Mouse (Mus musculus): Measurements from ENCODE around the gene Gfod1. TPM values are rescaled to one million over a fixed set of nuclear protein-coding genes. Genes with fewer than 3 reads are reported as not detected.

Gfod1 gene
- total and polyA plus RNA-seq, 2 experiments from 2014 or later: 2.4 to 22.4 TPM

DNA sequence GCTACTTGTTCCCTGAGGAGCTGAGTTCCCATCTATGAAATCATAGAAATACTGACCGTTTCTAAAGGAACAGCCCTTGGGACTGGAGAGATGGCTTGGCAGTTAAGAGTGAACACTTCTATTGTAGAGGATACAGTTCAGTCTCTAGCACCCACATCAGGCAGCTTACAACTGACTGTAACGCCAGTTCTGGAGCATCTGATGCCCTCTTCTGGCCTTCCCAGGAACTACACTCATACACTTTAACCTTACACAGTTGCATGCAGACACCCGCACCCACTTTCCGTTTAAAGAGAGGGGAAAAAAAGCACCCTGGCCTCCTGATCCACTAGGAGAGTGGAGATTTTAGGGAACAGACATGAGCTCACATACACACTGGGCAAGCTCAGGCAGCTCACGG, 78.8 kb downstream of the Gfod1 start:
- no peak overlapping the region for H3K4me3 ChIP-seq (ENCODE audit: low read depth, low read length)
- TF ChIP-seq CTCF (IDR thresholded peaks at IDR 0.05): peak; percentile 48
- WGBS: 74% methylated on average over 5 of the region's 5 CpGs
- no peak overlapping the region for H3K4me2 ChIP-seq (ENCODE audit: low read depth, low read length, poor library complexity, severe bottlenecking)
- DNase-seq (ENCODE audit: low spot score) (no peak), ATAC-seq (ENCODE audit: low FRiP score) (no peak)
- no peaks in the 10 kb centered on the region for H3K36me3 ChIP-seq (ENCODE audit: insufficient read depth, low read length)
- H3K9ac ChIP-seq (replicated peaks; ENCODE audit: low read length, poor library complexity, severe bottlenecking): no peak overlapping the region
- no peaks in the 10 kb centered on the region for H3K27me3 ChIP-seq (ENCODE audit: insufficient read depth, low read length)
- H3K9me3 ChIP-seq (ENCODE audit: low read length): no peaks in the 10 kb centered on the region
- H3K4me1 ChIP-seq (ENCODE audit: insufficient read depth, low read length): no peaks in the 10 kb centered on the region
- no peak overlapping the region for H3K27ac ChIP-seq (ENCODE audit: low read depth, low read length)

DNA sequence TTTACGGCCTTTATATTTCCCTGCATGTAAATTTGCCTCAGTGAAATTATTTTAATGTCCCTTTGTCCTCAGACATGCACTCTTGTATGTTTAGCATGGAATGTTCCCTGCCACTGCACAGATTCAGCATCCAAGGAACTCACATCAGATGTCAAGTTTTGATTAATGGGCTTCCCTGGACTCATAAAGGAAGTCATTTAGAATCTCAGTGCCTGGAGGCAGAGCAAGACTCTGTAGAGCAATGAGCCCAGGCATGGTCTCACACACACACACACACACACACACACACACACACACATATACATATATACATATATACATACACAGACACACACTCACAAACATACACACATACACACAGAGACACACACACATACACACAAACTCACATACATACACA, 81.9 kb downstream of the Gfod1 start:
- Histone ChIP-seq H3K4me3 (ENCODE audit: low read depth, low read length) (no peak overlapping the region), H3K27ac (ENCODE audit: low read depth, low read length) (no peak overlapping the region), H3K27me3 (ENCODE audit: insufficient read depth, low read length) (no peaks in the 10 kb centered on the region), H3K9ac (replicated peaks; ENCODE audit: low read length, poor library complexity, severe bottlenecking) (no peak overlapping the region), H3K4me2 (ENCODE audit: low read depth, low read length, poor library complexity, severe bottlenecking) (no peak overlapping the region), H3K4me1 (ENCODE audit: insufficient read depth, low read length) (no peaks in the 10 kb centered on the region), H3K9me3 (ENCODE audit: low read length) (no peaks in the 10 kb centered on the region), H3K36me3 (ENCODE audit: insufficient read depth, low read length) (no peaks in the 10 kb centered on the region)
- no peak for TF ChIP-seq CTCF (IDR thresholded peaks at IDR 0.05)
- no peak for ATAC-seq (ENCODE audit: low FRiP score)
- 86% methylated on average over 1 of the region's 1 CpGs for WGBS
- peak; percentile 64 for DNase-seq (ENCODE audit: low spot score)

DNA sequence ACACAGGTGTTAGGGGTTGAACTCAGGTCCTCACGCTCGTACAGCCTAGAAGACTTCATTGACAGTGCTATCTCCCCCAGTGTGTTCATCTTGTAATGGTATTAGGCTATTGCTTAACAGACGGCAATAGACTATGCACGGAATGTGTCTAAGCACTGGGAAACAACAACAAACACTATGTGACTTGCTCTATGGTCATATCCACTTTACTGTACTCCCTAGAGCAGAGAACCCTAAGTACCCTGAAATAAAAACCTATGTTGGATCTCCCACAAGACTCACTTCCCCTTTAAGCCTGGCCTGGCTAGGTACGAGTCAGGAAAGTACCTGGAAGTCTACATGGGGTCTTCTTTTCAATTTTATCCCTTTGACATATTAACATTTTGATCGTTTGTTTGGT, 82.7 kb downstream of the Gfod1 start:
- Histone ChIP-seq H3K4me2 (ENCODE audit: low read depth, low read length, poor library complexity, severe bottlenecking) (no peak overlapping the region), H3K4me3 (ENCODE audit: low read depth, low read length) (no peak overlapping the region), H3K27me3 (ENCODE audit: insufficient read depth, low read length) (no peaks in the 10 kb centered on the region), H3K4me1 (ENCODE audit: insufficient read depth, low read length) (no peaks in the 10 kb centered on the region; the same call in 1 of the 2 replicates), H3K36me3 (ENCODE audit: insufficient read depth, low read length) (no peaks in the 10 kb centered on the region), H3K9me3 (ENCODE audit: low read length) (no peaks in the 10 kb centered on the region), H3K9ac (replicated peaks; ENCODE audit: low read length, poor library complexity, severe bottlenecking) (no peak overlapping the region), H3K27ac (ENCODE audit: low read depth, low read length) (no peak overlapping the region)
- TF ChIP-seq CTCF (IDR thresholded peaks at IDR 0.05): no peak
- ATAC-seq (ENCODE audit: low FRiP score) (no peak), DNase-seq (ENCODE audit: low spot score) (no peak)
- 91% methylated on average over 6 of the region's 6 CpGs for WGBS

DNA sequence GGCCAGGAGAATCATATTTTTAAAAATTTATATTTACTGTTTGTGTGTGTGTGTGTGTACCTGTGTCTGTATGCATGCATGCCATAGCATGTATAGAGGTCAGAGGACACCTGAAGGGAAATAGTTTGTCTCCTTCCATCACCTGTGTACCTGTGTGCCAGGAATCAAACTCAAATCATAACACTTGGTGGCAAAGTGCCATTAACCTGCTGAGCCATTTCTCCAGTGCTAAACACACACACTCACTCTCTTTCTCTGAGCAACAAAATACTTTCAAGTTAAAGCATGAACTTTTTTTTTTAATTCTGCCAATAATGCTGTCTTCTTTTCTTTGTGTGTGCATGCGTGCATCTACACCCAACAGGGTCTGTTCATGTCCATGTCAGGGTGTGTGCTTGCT, 83.3 kb downstream of the Gfod1 start:
- Histone ChIP-seq H3K9me3 (ENCODE audit: low read length) (no peaks in the 10 kb centered on the region), H3K27ac (ENCODE audit: low read depth, low read length) (no peak overlapping the region), H3K27me3 (ENCODE audit: insufficient read depth, low read length) (no peaks in the 10 kb centered on the region), H3K4me3 (ENCODE audit: low read depth, low read length) (no peak overlapping the region), H3K4me1 (ENCODE audit: insufficient read depth, low read length) (peaks cover 3% of the 10 kb centered on the region), H3K9ac (replicated peaks; ENCODE audit: low read length, poor library complexity, severe bottlenecking) (no peak overlapping the region), H3K4me2 (ENCODE audit: low read depth, low read length, poor library complexity, severe bottlenecking) (no peak overlapping the region), H3K36me3 (ENCODE audit: insufficient read depth, low read length) (no peaks in the 10 kb centered on the region)
- 100% methylated on average over 1 of the region's 1 CpGs for WGBS
- TF ChIP-seq CTCF (IDR thresholded peaks at IDR 0.05): no peak
- ATAC-seq (ENCODE audit: low FRiP score) (no peak), DNase-seq (ENCODE audit: low spot score) (no peak)

DNA sequence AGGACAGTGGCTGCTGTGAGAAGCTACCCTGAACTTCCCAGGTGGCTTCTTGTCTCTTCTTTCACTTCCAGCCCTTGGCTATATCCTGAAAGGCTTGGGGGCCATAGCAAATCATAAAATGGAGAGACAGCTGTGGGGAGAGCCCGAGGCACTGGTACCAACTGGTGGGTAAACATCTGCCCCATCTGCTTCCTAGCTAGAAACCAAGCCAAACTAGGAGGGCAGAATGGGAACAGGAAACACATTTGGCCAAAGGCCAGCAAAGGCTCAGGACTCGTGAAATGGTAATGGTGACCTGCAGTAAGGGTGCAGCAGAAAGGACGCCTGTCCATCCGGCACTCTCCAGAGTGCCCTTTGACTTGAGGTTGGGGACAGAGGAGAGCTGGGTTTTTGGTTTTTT, 85.2 kb downstream of the Gfod1 start:
- DNase-seq (ENCODE audit: low spot score): no peak
- no peaks in the 10 kb centered on the region for H3K36me3 ChIP-seq (ENCODE audit: insufficient read depth, low read length)
- no peaks in the 10 kb centered on the region for H3K27me3 ChIP-seq (ENCODE audit: insufficient read depth, low read length)
- no peak for ATAC-seq (ENCODE audit: low FRiP score)
- H3K9me3 ChIP-seq (ENCODE audit: low read length): no peaks in the 10 kb centered on the region
- TF ChIP-seq CTCF (IDR thresholded peaks at IDR 0.05): no peak
- H3K4me1 ChIP-seq (ENCODE audit: insufficient read depth, low read length): peaks cover 3% of the 10 kb centered on the region
- no peak overlapping the region for H3K4me3 ChIP-seq (ENCODE audit: low read depth, low read length)
- H3K9ac ChIP-seq (replicated peaks; ENCODE audit: low read length, poor library complexity, severe bottlenecking): no peak overlapping the region
- no peak overlapping the region for H3K4me2 ChIP-seq (ENCODE audit: low read depth, low read length, poor library complexity, severe bottlenecking)
- WGBS: 72% methylated on average over 4 of the region's 4 CpGs
- no peak overlapping the region for H3K27ac ChIP-seq (ENCODE audit: low read depth, low read length)

DNA sequence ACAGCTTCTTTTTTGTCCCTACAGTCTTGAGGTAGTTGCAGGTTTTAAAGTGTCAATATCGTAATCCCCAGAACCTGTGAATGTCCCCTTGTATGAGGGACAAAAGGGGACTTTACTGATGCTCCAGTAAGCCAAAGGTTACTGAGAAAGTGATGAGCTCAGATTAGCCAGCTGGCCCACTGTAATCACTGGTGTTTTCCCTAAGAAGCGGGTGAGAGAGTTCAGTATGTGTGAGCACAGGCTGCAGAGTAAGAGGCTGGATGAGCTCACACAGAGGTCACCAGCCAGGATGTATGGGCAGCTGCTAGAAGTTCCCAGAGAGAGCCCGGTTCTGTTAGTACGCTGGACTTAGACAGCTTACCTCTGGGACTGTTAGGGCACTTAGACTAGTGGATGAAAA, 85.7 kb downstream of the Gfod1 start:
- no peaks in the 10 kb centered on the region for H3K36me3 ChIP-seq (ENCODE audit: insufficient read depth, low read length)
- H3K9ac ChIP-seq (replicated peaks; ENCODE audit: low read length, poor library complexity, severe bottlenecking): no peak overlapping the region
- no peak for ATAC-seq (ENCODE audit: low FRiP score)
- no peak for TF ChIP-seq CTCF (IDR thresholded peaks at IDR 0.05)
- no peak overlapping the region for H3K4me3 ChIP-seq (ENCODE audit: low read depth, low read length)
- DNase-seq (ENCODE audit: low spot score): no peak
- H3K9me3 ChIP-seq (ENCODE audit: low read length): no peaks in the 10 kb centered on the region
- H3K4me1 ChIP-seq (ENCODE audit: insufficient read depth, low read length): peaks cover 3% of the 10 kb centered on the region
- H3K4me2 ChIP-seq (ENCODE audit: low read depth, low read length, poor library complexity, severe bottlenecking): no peak overlapping the region
- H3K27ac ChIP-seq (ENCODE audit: low read depth, low read length): no peak overlapping the region
- no peaks in the 10 kb centered on the region for H3K27me3 ChIP-seq (ENCODE audit: insufficient read depth, low read length)
- 69% methylated on average over 4 of the region's 4 CpGs for WGBS
